Mouse (Mus musculus): ENCODE results near the gene Zfp935.
"Not testable (repeated sequence)": the region's sequence is repeated elsewhere in the genome, so short reads cannot be mapped to it uniquely, and the experiment has no call there.

Gene Zfp935

DNA sequence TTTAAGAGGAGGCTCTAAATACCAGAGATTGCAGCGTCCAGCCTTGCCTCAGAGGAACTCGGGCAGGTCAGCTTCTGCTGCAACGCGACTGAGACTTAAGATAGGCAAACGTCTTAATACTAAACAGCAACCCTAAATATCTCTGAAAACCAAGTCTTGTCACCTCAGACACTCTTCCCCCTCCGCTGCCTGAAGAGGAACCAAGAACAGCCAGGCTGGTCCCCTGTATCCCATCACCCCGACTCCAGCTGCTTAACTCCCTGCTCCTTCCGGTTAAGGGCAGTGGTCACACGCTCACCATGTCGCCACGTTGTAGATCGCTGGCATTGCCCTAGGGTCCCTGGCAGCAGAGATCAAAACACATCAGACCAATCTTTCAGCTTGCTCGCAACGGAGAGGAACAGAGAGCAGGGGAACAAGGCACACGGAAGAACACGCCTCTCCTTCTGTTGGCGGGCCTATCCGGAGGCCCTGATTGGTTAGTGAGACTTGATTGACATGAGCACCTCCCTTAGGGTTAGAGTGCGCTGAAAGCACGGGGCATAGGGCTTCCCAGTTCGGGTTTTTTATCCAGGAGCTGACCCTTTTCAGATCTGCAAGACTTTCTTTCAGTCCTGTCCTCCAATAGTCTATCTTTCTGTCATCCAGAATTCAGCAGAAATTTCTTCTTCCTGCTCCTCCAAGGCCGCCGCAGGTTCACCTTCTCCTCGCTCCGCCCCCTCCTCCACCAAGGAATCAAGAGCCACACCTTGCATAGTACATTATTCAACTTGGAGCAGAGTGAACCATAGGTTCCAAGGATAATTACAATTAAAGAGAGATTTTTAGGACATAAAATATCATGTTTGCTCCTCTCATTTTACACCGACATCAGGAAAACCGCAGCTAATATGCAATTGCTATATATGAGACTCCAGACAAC, at the start of gene Zfp935:
TSS of gene Zfp935 (minus strand) at position 323 of the 922 bp plus-strand sequence.
- DNase-seq (ENCODE audit: extremely low spot score, low spot score) = peak; percentile 19

GRCm38 (mm10) chr13:62571099-62571498, 12.8 kb upstream of the Zfp935 start, which contains the start of gene Zfp934:
Gene Zfp934 (minus strand): TSS chr13:62571199.
- DNase-seq (ENCODE audit: extremely low spot score, low spot score) = not testable (repeated sequence)

DNA sequence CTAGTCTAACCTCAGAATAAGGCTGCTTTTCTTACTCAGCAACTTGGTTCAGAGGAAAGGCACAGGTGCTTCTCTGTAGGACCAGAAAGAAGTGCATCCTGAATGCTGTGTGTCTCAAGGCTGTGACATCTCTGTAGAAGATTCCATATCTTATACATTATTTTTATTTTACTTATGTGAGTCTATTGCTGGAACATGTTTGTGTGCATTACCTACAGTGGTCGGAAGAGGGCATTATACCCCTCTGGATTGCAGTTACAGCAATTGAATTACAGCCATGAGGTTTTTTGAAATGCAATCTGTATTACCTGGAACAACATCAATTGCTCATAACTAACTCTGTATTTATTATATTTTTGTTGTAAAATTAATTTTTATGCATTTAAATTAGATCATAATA, 3.4 kb upstream of the Zfp935 start:
- not testable (repeated sequence) for DNase-seq (ENCODE audit: extremely low spot score, low spot score)

DNA sequence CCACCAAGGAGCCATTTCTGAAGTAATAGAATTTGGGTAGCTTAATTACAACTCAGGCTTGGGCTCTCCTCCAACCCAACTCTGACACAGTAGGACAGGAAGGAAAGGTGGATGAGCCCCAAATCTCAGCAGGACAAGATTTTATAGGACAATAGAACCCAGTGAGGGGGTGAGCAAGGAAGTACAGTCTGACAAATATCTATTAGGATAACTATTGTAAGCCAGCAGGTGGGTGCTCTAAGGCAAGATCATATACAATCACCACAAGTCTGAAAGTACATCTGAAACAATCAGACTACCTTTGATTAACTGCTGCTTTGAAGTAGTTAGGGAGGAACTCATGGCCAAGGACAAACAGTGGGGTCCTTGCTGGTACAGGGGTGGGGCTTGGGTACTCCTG, 28.2 kb downstream of the Zfp935 start:
- DNase-seq (ENCODE audit: extremely low spot score, low spot score) = not testable (repeated sequence)

- not testable (repeated sequence) for DNase-seq (ENCODE audit: extremely low spot score, low spot score)
Measured at GRCm38 (mm10) chr13:62510641-62511420, 47.5 kb downstream of the Zfp935 start.

DNA sequence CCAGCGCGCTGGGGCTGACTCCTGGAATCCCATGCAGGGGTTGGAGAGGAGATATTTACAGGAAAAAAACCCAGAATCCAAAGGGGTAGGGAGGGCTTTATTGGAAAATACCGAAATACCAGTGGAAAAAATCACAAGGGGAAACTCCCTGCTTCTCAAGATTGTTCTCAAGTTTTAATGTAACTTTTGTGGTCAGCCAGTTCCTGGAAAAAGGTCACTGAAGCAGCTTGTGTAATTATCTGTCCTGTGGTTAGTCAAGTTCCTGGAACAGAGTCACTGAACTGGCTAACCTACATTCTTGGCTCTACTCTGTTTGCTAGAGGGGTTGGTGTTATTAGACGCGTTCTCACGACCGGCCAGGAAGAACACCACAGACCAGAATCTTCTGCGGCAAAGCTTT, 85.7 kb downstream of the Zfp935 start:
- not testable (repeated sequence) for DNase-seq (ENCODE audit: extremely low spot score, low spot score)

- DNase-seq (ENCODE audit: extremely low spot score, low spot score) = not testable (repeated sequence)
Measured at GRCm38 (mm10) chr13:62469947-62470346, 88.4 kb downstream of the Zfp935 start.

GRCm38 (mm10) chr13:62466424-62467334, 91.6 kb downstream of the Zfp935 start, which contains the start of gene Gm49359:
Gene Gm49359 (minus strand): TSS chr13:62466832.
- DNase-seq (ENCODE audit: extremely low spot score, low spot score) = peak; percentile 83

Data from neural tube, embryonic 10.5 days (tissue).